Mouse (Mus musculus) cortical plate, adult 2 months (tissue): ENCODE data around the gene Exosc6.

Experiments
- CTCF ChIP-seq: fragments of 200-500 bp; IDR thresholded peaks from 2 replicates; pipeline ENCODE4 v1.5.1; 2011; ENCODE audit warnings: mild to moderate bottlenecking, control low read depth, low read length; ENCODE audit not compliant: insufficient read depth; ENCODE audit errors: extremely low read depth
- POLR2A ChIP-seq: fragments of 200-500 bp; IDR thresholded peaks from 2 replicates; pipeline ENCODE4 v1.6.1; 2011; ENCODE audit warnings: mild to moderate bottlenecking, low read length, control low read depth; ENCODE audit not compliant: insufficient read depth; ENCODE audit errors: extremely low read depth

DNA sequence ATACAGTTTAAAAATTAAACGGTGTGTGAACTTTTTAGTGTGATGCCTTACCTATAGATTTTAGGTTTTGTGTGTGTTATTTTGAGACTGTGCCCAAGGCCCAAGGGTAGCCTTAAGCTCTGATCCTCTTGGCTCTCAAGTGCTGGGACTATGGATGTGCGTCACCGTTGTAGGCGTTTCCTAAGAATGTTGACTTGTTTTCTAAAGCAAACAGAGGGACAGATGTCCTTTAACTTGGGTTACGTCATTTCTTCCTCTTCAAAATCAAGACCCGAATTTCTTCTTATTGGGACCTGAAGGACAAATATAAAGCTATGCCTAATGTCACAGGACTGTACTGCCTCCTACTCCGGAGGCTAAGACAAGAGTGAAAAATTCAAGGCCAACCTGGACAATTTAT lies 23.2 kb upstream of the Exosc6 start, which contains the start of gene Aars:
- TF ChIP-seq CTCF, result no peak
- TF ChIP-seq POLR2A, result no peak
